Mouse (Mus musculus) MEL (cell line): ENCODE measurements at regions not wholly inside any gene's neighbourhood (a gene's known extent, or its start where the extent isn't known, plus 50 kb on each side); places are given as distances from the start of the nearest gene placed in this dataset.

Experiments
- DNase-seq: peaks from one replicate; pipeline ENCODE4 v3.0.0; 2011; ENCODE audit warnings: low read depth, low spot score
- H3K27ac ChIP-seq: 2 replicates; pipeline ENCODE4 v1.5.1; 2012; ENCODE audit warnings: low read depth, mild to moderate bottlenecking, control low read depth, low read length, moderate library complexity; ENCODE audit not compliant: control insufficient read depth
- H3K27me3 ChIP-seq, 2 experiments: fragments of 150-350 bp in 1 of 2; sonication (generic) in 1 of 2; 2 replicates each; pipeline ENCODE4 v1.6.1; 2012; ENCODE audit warnings: low read length in 2 of 2, mild to moderate bottlenecking in 2 of 2, improper control_type of control experiment in 1 of 2, moderate library complexity in 1 of 2; ENCODE audit not compliant: insufficient read depth in 2 of 2, control insufficient read depth in 1 of 2
- H3K36me3 ChIP-seq, 2 experiments: 2 replicates each; pipeline ENCODE4 v1.6.1; 2012 to 2014; ENCODE audit warnings: low read length in 2 of 2, improper control_type of control experiment in 1 of 2, inconsistent platforms in 1 of 2, mild to moderate bottlenecking in 1 of 2; ENCODE audit not compliant: insufficient read depth in 2 of 2, control insufficient read depth in 1 of 2
- H3K4me1 ChIP-seq, 2 experiments: fragments of 150-350 bp in 1 of 2; sonication (generic) in 1 of 2; 2 replicates each; pipeline ENCODE4 v1.6.1; 2012; ENCODE audit warnings: low read length in 2 of 2, improper control_type of control experiment in 1 of 2, mild to moderate bottlenecking in 1 of 2; ENCODE audit not compliant: insufficient read depth in 2 of 2, control insufficient read depth in 1 of 2
- H3K4me3 ChIP-seq, 2 experiments: fragments of 150-350 bp in 1 of 2; sonication (generic) in 1 of 2; 2 replicates each; pipeline ENCODE4 v1.5.1; 2012; ENCODE audit warnings: low read depth in 2 of 2, low read length in 2 of 2, mild to moderate bottlenecking in 2 of 2, moderate library complexity in 2 of 2, control low read depth in 1 of 2, improper control_type of control experiment in 1 of 2; ENCODE audit not compliant: control insufficient read depth in 1 of 2, insufficient read depth in 1 of 2
- H3K79me2 ChIP-seq: 2 replicates; pipeline ENCODE4 v1.6.1; 2012; ENCODE audit warnings: mild to moderate bottlenecking, low read length, moderate library complexity; ENCODE audit not compliant: control insufficient read depth, poor library complexity, insufficient read depth
- H3K9ac ChIP-seq: 2 replicates; pipeline ENCODE4 v1.6.1; 2012; ENCODE audit warnings: low read depth, mild to moderate bottlenecking, control low read depth, low read length, moderate library complexity; ENCODE audit not compliant: control insufficient read depth, poor library complexity, severe bottlenecking
- H3K9me3 ChIP-seq: fragments of 150-350 bp; sonication (generic); replicated peaks from 2 replicates; pipeline ENCODE4 v1.6.1; 2012; ENCODE audit warnings: mild to moderate bottlenecking, low read length, improper control_type of control experiment, moderate library complexity; ENCODE audit not compliant: insufficient read depth
- CTCF ChIP-seq, 3 experiments: IDR thresholded peaks in 2 of 3; conservative IDR thresholded peaks in 1 of 3; 2 replicates each; pipeline ENCODE4 v1.5.1; 2011 to 2012; ENCODE audit warnings: low read length in 3 of 3, low read depth in 2 of 3, mild to moderate bottlenecking in 2 of 3, improper control_type of control experiment in 1 of 3, inconsistent platforms in 1 of 3, mixed read lengths in 1 of 3, moderate library complexity in 1 of 3; ENCODE audit not compliant: control insufficient read depth in 1 of 3, insufficient read depth in 1 of 3, poor library complexity in 1 of 3, severe bottlenecking in 1 of 3
- E2F4 ChIP-seq: IDR thresholded peaks from 2 replicates; pipeline ENCODE4 v1.6.1; 2011; ENCODE audit warnings: low read depth, low read length, improper control_type of control experiment, borderline replicate concordance
- MAX ChIP-seq: IDR thresholded peaks from 2 replicates; pipeline ENCODE4 v1.6.1; 2011; ENCODE audit warnings: low read length, improper control_type of control experiment
- MXI1 ChIP-seq: IDR thresholded peaks from 2 replicates; pipeline ENCODE4 v1.6.1; 2011; ENCODE audit warnings: mild to moderate bottlenecking, low read depth, low read length, improper control_type of control experiment
- POLR2AphosphoS2 ChIP-seq: IDR thresholded peaks from 2 replicates; pipeline ENCODE4 v1.6.1; 2011; ENCODE audit warnings: low read length, improper control_type of control experiment
- RAD21 ChIP-seq: IDR thresholded peaks from 2 replicates; pipeline ENCODE4 v1.6.1; 2011; ENCODE audit warnings: mild to moderate bottlenecking, low read depth, low read length, improper control_type of control experiment
- SMC3 ChIP-seq: IDR thresholded peaks from 2 replicates; pipeline ENCODE4 v1.6.1; 2011; ENCODE audit warnings: low read depth, low read length, improper control_type of control experiment
- TBP ChIP-seq: IDR thresholded peaks from 2 replicates; pipeline ENCODE4 v1.8.0; 2011; ENCODE audit warnings: low read depth, low read length, improper control_type of control experiment
- USF2 ChIP-seq, 2 experiments: IDR thresholded peaks; 2 replicates each; pipeline ENCODE4 v1.6.1; 2011 to 2012; ENCODE audit warnings: improper control_type of control experiment in 2 of 2, low read length in 2 of 2, borderline replicate concordance in 1 of 2, inconsistent platforms in 1 of 2, low read depth in 1 of 2, mild to moderate bottlenecking in 1 of 2; ENCODE audit not compliant: insufficient read depth in 1 of 2
- ZC3H11A ChIP-seq: IDR thresholded peaks from 2 replicates; pipeline ENCODE4 v1.6.1; 2012; ENCODE audit warnings: low read depth, mild to moderate bottlenecking, inconsistent platforms, low read length, improper control_type of control experiment
- ZKSCAN1 ChIP-seq: IDR thresholded peaks from 2 replicates; pipeline ENCODE4 v1.6.1; 2012; ENCODE audit warnings: low read depth, mild to moderate bottlenecking, inconsistent platforms, low read length, improper control_type of control experiment, moderate library complexity
- ZNF384 ChIP-seq: IDR thresholded peaks from 2 replicates; pipeline ENCODE4 v1.6.1; 2012; ENCODE audit warnings: low read depth, mild to moderate bottlenecking, inconsistent platforms, low read length, improper control_type of control experiment

DNA sequence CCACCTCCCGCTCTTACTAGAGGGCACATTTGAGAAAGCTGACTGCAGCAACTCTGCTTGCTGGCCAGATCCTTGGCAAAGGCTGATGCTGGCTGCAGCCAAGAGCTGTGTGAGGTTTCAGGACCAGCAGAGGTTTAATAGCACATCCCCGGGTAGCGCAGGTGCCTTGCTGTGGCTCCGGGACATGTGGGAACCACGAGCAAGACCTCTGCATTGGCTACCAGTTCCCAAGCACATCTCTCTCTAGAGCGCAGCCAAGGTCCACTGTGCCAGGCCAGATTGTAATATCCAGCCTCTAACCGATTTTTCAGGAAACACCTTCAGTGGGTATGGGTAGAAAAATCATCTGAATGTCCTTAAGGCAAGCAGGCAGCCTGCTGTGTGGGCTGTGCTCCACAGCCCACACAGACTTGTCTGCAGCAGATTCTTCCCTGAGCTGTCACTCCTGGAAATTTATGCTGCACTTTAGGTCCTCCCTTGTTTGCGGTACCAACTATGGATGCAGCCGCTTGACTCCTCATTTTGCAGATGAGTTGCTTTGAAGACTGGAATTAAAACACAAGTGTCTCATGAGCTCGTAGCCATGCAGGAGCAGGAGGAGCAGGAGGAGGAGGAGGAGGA lies 95.3 kb downstream of the Otol1 start:
- TF ChIP-seq SMC3 (no peak), POLR2AphosphoS2 (no peak), USF2 (IDR thresholded peaks at IDR 0.05; ENCODE audit: borderline replicate concordance in 1 of 2, insufficient read depth in 1 of 2, low read depth in 1 of 2, low read length in 2 of 2) (no peak), ZNF384 (no peak)
- Histone ChIP-seq H3K27ac (no peak overlapping the region), H3K4me3 (no peak overlapping the region), H3K79me2 (no peaks in the 10 kb centered on the region), H3K9ac (no peak overlapping the region), H3K36me3 (no peaks in the 10 kb centered on the region), H3K27me3 (no peaks in the 10 kb centered on the region), H3K4me1 (no peaks in the 10 kb centered on the region), H3K9me3 (no peaks in the 10 kb centered on the region)
- no peak for DNase-seq

DNA sequence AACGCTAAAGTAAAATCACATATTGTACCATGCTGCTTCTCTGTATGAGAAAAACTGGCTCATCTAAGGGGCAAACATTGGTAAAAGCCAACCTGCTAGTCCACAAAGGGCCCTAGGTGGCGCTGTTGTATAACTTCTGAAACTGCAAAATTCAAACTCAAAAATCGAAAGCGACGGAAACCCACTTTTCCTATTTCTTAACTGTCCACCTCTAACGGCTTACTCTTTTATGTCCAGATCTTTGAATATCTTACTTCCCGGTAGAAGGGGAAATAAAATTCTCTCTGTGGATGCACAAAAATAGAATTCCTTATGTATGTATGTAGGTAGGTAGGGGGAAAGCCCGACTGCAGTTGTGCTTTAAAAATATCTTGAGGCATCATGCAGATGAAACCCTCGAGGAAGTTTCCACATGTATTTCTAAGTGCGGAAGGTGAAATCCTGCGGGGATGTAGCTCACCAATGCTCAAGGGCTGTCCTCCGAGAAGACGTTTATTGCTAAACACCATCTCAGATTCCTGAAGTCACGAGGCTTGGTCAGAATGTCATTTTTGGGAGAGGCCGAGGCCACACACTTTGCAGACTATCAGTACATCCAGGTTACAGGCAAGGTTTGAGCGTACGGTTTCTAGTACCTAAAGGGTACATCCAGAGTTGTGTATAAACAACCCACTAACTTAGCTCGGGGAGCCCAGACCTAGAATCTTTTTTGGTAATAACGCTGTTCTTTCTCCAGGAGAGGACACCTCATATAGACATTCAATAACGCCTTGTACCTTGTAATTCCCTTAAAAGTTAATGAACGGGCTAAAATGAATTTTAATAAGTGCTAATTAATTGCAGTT lies 96.8 kb downstream of the Otol1 start:
- H3K27me3 ChIP-seq, result no peaks in the 10 kb centered on the region
- no peaks in the 10 kb centered on the region for H3K36me3 ChIP-seq
- H3K79me2 ChIP-seq, result no peaks in the 10 kb centered on the region
- peak; percentile 83 for DNase-seq
- TF ChIP-seq MAX (peak; percentile 29; the same call in 1 of the 2 replicates), ZC3H11A (peak; percentile 61), E2F4 (no peak), TBP (no peak), CTCF (IDR thresholded peaks at IDR 0.05 in 2 of 3, conservative IDR thresholded peaks at IDR 0.05 in 1 of 3; ENCODE audit: control insufficient read depth in 1 of 3, insufficient read depth in 1 of 3, low read depth in 2 of 3, low read length in 3 of 3, poor library complexity in 1 of 3, severe bottlenecking in 1 of 3) (peak; percentile 64 to 83 (median 67)), SMC3 (peak; percentile 61), RAD21 (peak; percentile 87), MXI1 (peak; percentile 40; the same call in 1 of the 2 replicates)
- no peak overlapping the region for H3K27ac ChIP-seq
- no peaks in the 10 kb centered on the region for H3K9me3 ChIP-seq
- H3K9ac ChIP-seq, result peak overlapping the region; percentile 45
- peak overlapping the region; percentile 67 to 74 for H3K4me3 ChIP-seq
- no peaks in the 10 kb centered on the region for H3K4me1 ChIP-seq

DNA sequence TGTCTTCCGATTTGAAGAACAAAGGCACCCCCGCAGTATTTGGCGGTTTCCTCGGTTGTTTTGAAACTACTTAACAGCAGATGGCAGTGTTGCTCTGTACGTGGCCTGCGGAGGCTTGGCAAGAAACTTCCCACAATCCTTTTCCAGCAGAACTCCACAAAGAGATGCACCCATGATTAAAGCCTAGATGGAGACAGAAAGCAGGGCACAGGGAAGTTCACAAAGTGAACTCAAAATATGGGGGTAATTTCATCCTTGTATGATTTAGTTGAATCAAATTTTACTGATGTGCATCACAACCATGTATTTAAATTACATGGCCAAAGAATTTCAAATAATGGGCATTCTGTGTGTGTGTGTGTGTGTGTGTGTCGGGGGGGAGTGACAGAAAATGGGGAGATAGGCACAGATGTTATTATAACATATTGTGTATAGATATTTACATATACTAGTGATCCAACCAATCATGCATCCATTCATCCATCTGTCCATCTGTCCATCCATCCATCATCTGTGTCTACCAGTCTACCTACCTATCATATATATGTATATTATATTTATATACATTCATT lies 97.5 kb downstream of the Otol1 start:
- Histone ChIP-seq H3K27me3 (no peaks in the 10 kb centered on the region), H3K4me3 (peak overlapping the region in 1 of 2 experiments; percentile 74; a peak in 3 of 4 replicates), H3K9me3 (no peaks in the 10 kb centered on the region), H3K36me3 (no peaks in the 10 kb centered on the region), H3K4me1 (no peaks in the 10 kb centered on the region), H3K27ac (no peak overlapping the region), H3K9ac (peak overlapping the region; percentile 45; the same call in 1 of the 2 replicates), H3K79me2 (no peaks in the 10 kb centered on the region)
- TF ChIP-seq RAD21 (peak; percentile 81), SMC3 (peak; percentile 84), CTCF (IDR thresholded peaks at IDR 0.05 in 2 of 3, conservative IDR thresholded peaks at IDR 0.05 in 1 of 3; ENCODE audit: control insufficient read depth in 1 of 3, insufficient read depth in 1 of 3, low read depth in 2 of 3, low read length in 3 of 3, poor library complexity in 1 of 3, severe bottlenecking in 1 of 3) (peak; percentile 37 to 77 (median 76)), ZC3H11A (peak; percentile 64), TBP (no peak), ZKSCAN1 (no peak)
- peak; percentile 71 for DNase-seq
